Mouse (Mus musculus): ENCODE results near the gene Mthfsd. TPM values are rescaled to one million over a fixed set of nuclear protein-coding genes. Genes with fewer than 3 reads are reported as not detected.
A peak's percentile ranks its signal among the peaks of the same experiment; 100 is the strongest.
"Not testable (repeated sequence)": the region's sequence is repeated elsewhere in the genome, so short reads cannot be mapped to it uniquely, and the experiment has no call there.

Mthfsd gene
- 10 to 100 TPM; 11.8 to 14.2 (median 13.2) TPM for total RNA-seq (2022)

GRCm38 (mm10) chr8:121107668-121108656 lies at the start of gene Mthfsd:
Gene Mthfsd, minus strand, starts transcription at chr8:121108392.
- DNase-seq (ENCODE audit: low spot score in 2 of 2) = peak; percentile 98

- no peak for DNase-seq (ENCODE audit: low spot score in 2 of 2)
Measured at GRCm38 (mm10) chr8:121156990-121157491, 48.8 kb upstream of the Mthfsd start.

- peak; percentile 30 to 53 for DNase-seq (ENCODE audit: low spot score in 2 of 2)
Measured at GRCm38 (mm10) chr8:121152394-121152793, 44.2 kb upstream of the Mthfsd start.

GRCm38 (mm10) chr8:121148573-121149083 lies 40.4 kb upstream of the Mthfsd start:
- DNase-seq (ENCODE audit: low spot score in 2 of 2) = no peak

- not testable (repeated sequence) for DNase-seq (ENCODE audit: low spot score in 2 of 2)
Measured at GRCm38 (mm10) chr8:121145457-121146134, 37.4 kb upstream of the Mthfsd start.

GRCm38 (mm10) chr8:121136856-121137255 lies 28.7 kb upstream of the Mthfsd start:
- no peak for DNase-seq (ENCODE audit: low spot score in 2 of 2)

GRCm38 (mm10) chr8:121134512-121134911 lies 26.3 kb upstream of the Mthfsd start:
- no peak for DNase-seq (ENCODE audit: low spot score in 2 of 2)

GRCm38 (mm10) chr8:121134102-121134501 lies 25.9 kb upstream of the Mthfsd start:
- no peak for DNase-seq (ENCODE audit: low spot score in 2 of 2)

GRCm38 (mm10) chr8:121132961-121133513 lies 24.8 kb upstream of the Mthfsd start:
- DNase-seq (ENCODE audit: low spot score in 2 of 2) = no peak

- DNase-seq (ENCODE audit: low spot score in 2 of 2) = no peak
Measured at GRCm38 (mm10) chr8:121130522-121130921, 22.3 kb upstream of the Mthfsd start.

GRCm38 (mm10) chr8:121129265-121129940 lies 21.2 kb upstream of the Mthfsd start:
- DNase-seq (ENCODE audit: low spot score in 2 of 2) = no peak

GRCm38 (mm10) chr8:121128531-121129264 lies 20.5 kb upstream of the Mthfsd start:
- DNase-seq (ENCODE audit: low spot score in 2 of 2) = no peak

GRCm38 (mm10) chr8:121127756-121128375 lies 19.7 kb upstream of the Mthfsd start, which contains the start of gene Foxl1:
Gene Foxl1, plus strand, starts transcription at chr8:121127940.
- no peak for DNase-seq (ENCODE audit: low spot score in 2 of 2)

- DNase-seq (ENCODE audit: low spot score in 2 of 2) = no peak
Measured at GRCm38 (mm10) chr8:121127291-121127701, 19.1 kb upstream of the Mthfsd start.

- DNase-seq (ENCODE audit: low spot score in 2 of 2) = no peak
Measured at GRCm38 (mm10) chr8:121126694-121127093, 18.5 kb upstream of the Mthfsd start.

- DNase-seq (ENCODE audit: low spot score in 2 of 2) = no peak
Measured at GRCm38 (mm10) chr8:121126191-121126590, 18.0 kb upstream of the Mthfsd start.

GRCm38 (mm10) chr8:121125311-121125876 lies 17.2 kb upstream of the Mthfsd start:
- peak; percentile 10 to 42 for DNase-seq (ENCODE audit: low spot score in 2 of 2)

GRCm38 (mm10) chr8:121124547-121125239 lies 16.5 kb upstream of the Mthfsd start:
- no peak for DNase-seq (ENCODE audit: low spot score in 2 of 2)

- no peak for DNase-seq (ENCODE audit: low spot score in 2 of 2)
Measured at GRCm38 (mm10) chr8:121123113-121123512, 14.9 kb upstream of the Mthfsd start.

Data from gastrocnemius, adult 8-10 months (tissue).